Mouse (Mus musculus): Measurements from ENCODE around the gene Tsc1. TPM values are rescaled to one million over a fixed set of nuclear protein-coding genes. Genes with fewer than 3 reads are reported as not detected.

Tsc1 gene
- polyA plus RNA-seq, 1 experiment from 2014 or later = 21.4 TPM

DNA sequence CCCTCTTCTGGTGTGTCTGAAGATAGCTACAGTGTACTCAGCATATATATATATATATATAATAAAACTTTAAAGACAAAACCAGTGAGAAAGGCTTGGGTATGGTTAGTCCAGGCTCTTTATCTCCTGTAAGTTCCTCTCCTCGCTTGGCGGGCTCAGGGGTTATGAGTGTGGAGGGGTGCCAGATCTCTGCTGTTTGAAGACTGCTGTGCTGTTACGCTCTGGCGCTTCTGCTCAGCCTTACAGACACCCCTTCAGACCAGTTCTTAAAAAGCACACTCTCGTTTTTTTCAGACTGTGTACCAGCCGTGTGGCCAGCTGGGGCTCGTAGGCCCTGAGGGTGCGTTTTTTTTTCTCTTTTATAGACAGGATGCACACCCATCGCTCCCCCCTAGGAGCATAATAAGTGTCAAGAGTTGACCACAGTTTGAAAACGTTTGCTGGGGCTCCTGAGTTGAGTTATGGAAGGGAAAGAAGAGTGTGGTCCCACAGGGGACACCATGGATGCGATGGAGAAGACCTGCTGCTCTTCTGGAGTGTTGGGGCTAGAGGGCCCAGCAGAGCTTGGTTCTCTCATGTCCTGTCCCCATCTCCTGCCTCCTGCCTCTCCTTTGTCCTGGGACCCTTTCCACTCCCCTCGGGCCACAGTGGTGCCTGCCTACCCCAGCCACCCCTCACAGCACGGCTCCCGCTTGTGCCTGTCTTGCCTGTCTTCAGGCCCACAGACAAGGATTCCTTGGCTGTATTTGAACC, 35.1 kb upstream of the Tsc1 start:
- 71% methylated on average over 14 of the region's 14 CpGs for whole genome bisulfite sequencing
- H3K27me3 ChIP-seq (replicated peaks; ENCODE audit: low read depth, poor library complexity, severe bottlenecking) = no peaks in the 10 kb centered on the region
- no peak overlapping the region for H3K27ac ChIP-seq (replicated peaks)

DNA sequence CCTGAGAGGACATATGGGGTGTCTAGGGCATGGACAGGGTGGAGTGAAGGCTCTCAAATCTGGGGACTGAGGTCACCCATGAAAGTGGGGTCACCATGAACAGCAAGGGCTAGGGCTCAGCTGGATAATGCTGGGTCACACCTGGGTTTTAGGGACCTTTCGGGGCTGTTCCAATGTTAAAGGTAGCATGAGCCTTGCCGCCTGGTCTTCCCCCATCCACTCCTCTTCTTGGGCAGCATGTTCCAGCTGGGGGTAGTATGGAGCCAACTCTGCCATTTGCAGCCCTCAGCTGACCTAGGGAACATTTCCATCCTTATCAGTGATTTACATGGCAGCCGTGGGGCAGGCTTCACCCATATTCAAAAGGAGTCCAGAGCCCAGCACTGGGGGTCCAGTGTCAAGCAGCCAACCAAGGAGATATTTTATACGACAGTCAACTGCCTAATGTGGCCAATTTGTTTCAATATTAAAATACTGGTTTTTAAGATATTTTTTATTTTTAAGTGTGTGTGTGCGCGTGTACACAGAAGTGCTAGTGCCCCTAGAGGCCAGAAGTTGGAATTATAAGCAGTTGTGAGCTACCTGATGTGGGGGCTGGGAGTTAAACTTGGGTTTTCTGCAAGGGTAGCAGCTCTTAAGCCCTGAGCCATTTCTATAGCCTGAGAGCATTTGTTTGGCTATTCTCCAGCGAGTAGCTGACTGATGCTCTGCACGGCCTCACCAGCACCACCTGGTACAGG, 34.3 kb upstream of the Tsc1 start:
- Histone ChIP-seq H3K4me1 (peaks cover 36% of the 10 kb centered on the region), H3K4me3 (no peak overlapping the region), H3K9me3 (no peaks in the 10 kb centered on the region), H3K36me3 (replicated peaks) (no peaks in the 10 kb centered on the region), H3K27me3 (replicated peaks; ENCODE audit: low read depth, poor library complexity, severe bottlenecking) (no peaks in the 10 kb centered on the region), H3K27ac (replicated peaks) (no peak overlapping the region)
- DNase-seq (ENCODE audit: low spot score) = no peak
- WGBS = 66% methylated on average over 8 of the region's 8 CpGs

More for the DNA sequence above, 35.1 kb upstream of the Tsc1 start:
- Histone ChIP-seq H3K4me3 (no peak overlapping the region), H3K9me3 (no peaks in the 10 kb centered on the region), H3K36me3 (replicated peaks) (no peaks in the 10 kb centered on the region), H3K4me1 (peaks cover 31% of the 10 kb centered on the region)
- no peak for DNase-seq (ENCODE audit: low spot score)

DNA sequence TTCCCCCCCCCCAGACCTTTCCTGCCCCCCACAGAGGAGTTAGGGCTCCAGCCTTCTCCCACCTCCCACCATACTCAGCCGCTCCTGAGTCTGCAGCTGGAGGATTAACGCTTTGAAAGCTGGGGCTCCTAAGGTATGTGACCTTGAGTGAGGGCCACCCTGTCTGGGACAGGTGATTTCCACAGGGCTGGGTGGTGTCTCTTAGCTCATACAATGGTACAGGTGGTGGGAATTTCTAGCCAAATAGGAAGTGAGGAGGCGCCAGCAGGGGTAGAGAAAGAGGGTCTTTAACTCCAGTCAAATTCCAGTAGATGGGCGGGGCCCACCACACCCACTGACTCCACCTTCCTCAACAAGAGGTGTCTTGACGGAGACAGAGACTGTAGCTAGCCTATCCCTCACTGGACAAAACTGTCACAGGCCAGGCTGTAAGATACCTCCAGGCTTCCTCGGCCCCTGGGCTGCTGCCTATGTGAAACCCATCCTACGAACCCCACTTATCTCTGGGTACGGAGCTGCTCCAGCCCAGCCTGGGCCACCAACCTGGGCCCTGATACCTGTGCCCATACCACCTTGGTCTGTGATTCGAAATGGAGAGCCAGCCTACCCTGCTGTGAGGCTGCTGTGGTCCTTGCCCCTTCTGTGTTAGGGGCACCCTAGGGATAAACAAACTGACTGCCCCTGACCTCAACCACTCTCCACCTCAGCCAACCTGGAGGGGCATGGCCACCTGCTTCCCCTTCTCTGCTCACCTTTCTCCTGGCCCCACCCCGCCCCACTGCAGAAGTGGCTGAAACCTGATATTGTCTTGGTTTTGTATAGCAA, 33.5 kb upstream of the Tsc1 start:
- no peaks in the 10 kb centered on the region for H3K27me3 ChIP-seq (replicated peaks; ENCODE audit: low read depth, poor library complexity, severe bottlenecking)
- 48% methylated on average over 10 of the region's 10 CpGs for WGBS
- no peak for DNase-seq (ENCODE audit: low spot score)
- no peaks in the 10 kb centered on the region for H3K9me3 ChIP-seq
- H3K4me1 ChIP-seq = peaks cover 31% of the 10 kb centered on the region
- H3K36me3 ChIP-seq (replicated peaks) = no peaks in the 10 kb centered on the region
- H3K4me3 ChIP-seq = no peak overlapping the region
- H3K27ac ChIP-seq (replicated peaks) = no peak overlapping the region

DNA sequence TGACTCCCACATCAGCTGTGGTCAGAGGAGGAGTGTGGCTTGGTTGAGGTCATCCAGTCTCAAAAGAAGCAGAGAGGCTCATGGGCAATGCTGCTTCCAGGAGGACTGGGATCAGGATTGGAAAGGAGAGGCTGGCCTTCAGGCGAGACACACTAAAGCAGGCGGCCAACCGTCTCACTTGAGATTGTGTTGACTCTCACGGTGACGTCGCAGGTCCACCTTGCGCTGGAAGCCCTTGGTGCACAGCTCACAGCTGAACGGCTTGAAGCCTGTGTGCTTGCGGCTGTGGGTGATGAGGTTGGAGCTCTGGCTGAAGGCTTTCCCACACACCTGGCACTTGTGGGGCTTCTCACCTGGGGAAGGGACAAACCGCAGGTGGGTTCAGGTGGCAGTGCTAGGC, 31.2 kb upstream of the Tsc1 start:
- Histone ChIP-seq H3K4me3 (no peak overlapping the region), H3K4me1 (peaks cover 31% of the 10 kb centered on the region), H3K27ac (replicated peaks) (no peak overlapping the region), H3K9me3 (no peaks in the 10 kb centered on the region), H3K27me3 (replicated peaks; ENCODE audit: low read depth, poor library complexity, severe bottlenecking) (no peaks in the 10 kb centered on the region; the same call in 1 of the 2 replicates), H3K36me3 (replicated peaks) (no peaks in the 10 kb centered on the region)
- 92% methylated on average over 10 of the region's 10 CpGs for WGBS
- DNase-seq (ENCODE audit: low spot score) = no peak

DNA sequence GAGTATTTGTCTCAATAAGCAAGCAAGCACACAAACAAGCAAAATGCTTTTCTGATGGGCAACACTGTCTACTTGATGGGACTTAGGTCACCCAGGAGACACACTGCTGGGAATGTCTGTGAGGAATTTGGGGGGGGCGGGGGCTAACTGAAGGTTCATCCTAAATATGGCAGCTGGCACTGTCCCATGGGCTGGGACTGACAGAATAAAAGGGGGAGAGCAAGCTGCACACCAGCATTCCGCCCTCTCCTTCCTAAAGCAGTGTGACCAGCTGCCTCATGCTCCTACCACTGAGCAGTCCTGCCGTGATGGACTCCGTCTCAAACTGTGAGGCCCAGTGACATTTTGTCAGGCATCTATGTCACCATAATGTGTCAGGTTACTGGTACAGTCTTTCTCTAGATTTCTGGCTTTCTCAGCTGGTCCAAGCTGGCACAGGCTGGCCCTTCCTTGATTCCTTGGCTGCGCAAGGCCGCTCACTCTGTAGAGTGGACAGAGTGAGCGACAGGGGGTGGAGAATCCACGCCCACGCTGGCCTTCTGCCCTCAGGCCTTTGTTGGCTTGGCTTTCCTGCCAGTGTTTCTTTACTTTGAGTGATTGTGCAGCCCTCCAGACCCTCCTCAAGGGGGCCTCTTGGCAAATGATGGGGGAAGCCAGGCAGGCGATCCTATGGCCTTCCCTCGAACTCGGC, 30.2 kb upstream of the Tsc1 start:
- no peaks in the 10 kb centered on the region; the same call in 1 of the 2 replicates for H3K27me3 ChIP-seq (replicated peaks; ENCODE audit: low read depth, poor library complexity, severe bottlenecking)
- no peaks in the 10 kb centered on the region for H3K36me3 ChIP-seq (replicated peaks)
- H3K9me3 ChIP-seq = no peaks in the 10 kb centered on the region
- H3K4me3 ChIP-seq = no peak overlapping the region
- 73% methylated on average over 12 of the region's 12 CpGs for WGBS
- peaks cover 31% of the 10 kb centered on the region for H3K4me1 ChIP-seq
- no peak overlapping the region for H3K27ac ChIP-seq (replicated peaks)
- no peak for DNase-seq (ENCODE audit: low spot score)

DNA sequence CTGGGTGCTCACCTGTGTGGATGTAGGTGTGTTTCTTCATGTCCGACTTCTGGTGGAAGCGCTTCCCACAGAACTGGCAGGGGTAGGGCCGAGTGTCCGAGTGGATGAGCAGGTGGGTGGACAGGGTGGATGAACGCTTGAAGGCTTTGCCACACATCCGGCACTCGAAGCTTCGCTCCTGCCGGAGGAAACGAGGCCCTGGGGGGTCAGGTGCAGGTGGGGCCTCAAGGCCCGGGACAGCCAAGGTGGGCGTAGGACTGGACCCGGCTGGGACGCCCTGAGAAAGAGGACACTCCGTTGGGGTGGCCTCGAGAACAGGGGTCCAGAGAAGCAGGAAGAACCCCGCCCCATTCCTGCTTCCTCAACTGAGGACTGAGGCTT, 29.6 kb upstream of the Tsc1 start:
- Histone ChIP-seq H3K27me3 (replicated peaks; ENCODE audit: low read depth, poor library complexity, severe bottlenecking) (no peaks in the 10 kb centered on the region; the same call in 1 of the 2 replicates), H3K4me1 (peaks cover 29% of the 10 kb centered on the region), H3K36me3 (replicated peaks) (no peaks in the 10 kb centered on the region), H3K4me3 (no peak overlapping the region), H3K9me3 (no peaks in the 10 kb centered on the region), H3K27ac (replicated peaks) (no peak overlapping the region)
- DNase-seq (ENCODE audit: low spot score) = no peak
- WGBS = 87% methylated on average over 17 of the region's 17 CpGs

DNA sequence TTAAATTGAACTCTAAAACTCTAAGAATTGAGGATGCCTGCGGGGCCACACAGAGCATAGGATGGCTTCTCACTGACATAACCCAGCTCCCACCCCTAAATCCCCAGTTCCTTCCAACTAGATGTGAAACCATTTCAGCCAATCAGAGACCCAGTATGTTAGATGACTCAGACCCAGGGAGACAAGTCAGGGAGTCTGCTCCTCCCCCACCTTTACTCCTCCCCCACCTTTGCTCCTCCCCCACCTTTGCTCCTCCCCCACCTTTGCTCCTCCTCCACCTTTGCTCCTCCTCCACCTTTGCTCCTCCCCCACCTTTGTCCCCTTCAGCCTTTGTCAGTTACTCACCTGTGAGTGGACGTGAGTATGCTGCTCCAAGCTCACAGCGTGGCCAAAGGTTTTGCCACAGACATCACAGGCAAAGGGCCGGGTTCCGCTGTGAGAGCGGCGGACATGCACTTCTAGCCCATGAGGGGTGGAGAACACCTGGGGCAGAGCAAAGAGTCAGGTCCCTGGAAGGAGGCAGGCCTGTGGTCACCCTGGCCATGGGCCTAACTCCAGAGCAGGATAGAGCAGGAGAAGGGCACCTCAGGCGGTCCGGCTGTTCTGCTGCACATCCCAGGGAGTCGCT, 28.5 kb upstream of the Tsc1 start:
- no peak overlapping the region for H3K27ac ChIP-seq (replicated peaks)
- DNase-seq (ENCODE audit: low spot score) = no peak
- peaks cover 6% of the 10 kb centered on the region; the same call in 1 of the 2 replicates for H3K27me3 ChIP-seq (replicated peaks; ENCODE audit: low read depth, poor library complexity, severe bottlenecking)
- no peak overlapping the region for H3K4me3 ChIP-seq
- WGBS = 63% methylated on average over 10 of the region's 10 CpGs
- no peaks in the 10 kb centered on the region for H3K36me3 ChIP-seq (replicated peaks)
- H3K4me1 ChIP-seq = peaks cover 20% of the 10 kb centered on the region
- H3K9me3 ChIP-seq = no peaks in the 10 kb centered on the region

DNA sequence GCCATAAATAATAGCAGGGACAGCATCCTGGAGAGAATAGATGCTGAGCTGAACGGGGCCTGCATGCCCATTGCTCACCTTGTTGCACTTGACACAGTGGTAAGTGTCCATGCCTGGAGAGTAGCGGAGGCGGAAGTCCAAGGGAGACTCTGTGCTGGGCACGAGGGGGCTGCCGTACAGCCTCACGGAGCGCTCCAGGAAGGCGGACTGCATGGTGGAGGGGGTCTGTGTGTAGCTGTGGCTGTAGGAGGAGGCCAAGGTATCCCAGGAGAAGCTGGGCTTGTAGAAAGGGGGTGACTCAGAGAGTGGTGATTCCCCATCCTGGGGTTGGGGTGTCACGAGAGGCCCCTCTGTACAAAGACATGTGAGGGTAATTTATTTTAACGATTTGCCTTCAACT, 27.4 kb upstream of the Tsc1 start:
- 93% methylated on average over 10 of the region's 10 CpGs for WGBS
- Histone ChIP-seq H3K9me3 (no peaks in the 10 kb centered on the region), H3K4me3 (no peak overlapping the region)

DNA sequence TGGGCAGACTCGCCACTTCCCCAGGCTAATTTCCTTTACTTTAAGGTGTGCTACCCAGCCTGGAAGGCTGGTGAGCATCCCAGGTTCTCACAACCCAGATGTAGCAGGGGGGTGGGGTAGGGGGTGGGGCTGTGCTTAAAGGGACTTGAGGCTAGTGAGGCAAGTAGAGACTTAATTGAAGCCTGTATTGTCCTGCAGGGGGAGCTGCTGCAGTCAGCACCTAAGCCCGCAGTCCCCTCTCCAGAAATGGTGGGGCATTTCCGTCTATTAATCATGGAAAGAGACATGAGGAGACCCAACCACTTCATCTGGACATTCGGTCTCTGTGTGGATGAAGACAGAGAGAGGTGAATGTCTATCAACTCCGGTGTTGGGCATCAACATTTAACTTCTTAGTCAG, 24.7 kb upstream of the Tsc1 start:
- DNase-seq (ENCODE audit: low spot score) = no peak
- H3K27ac ChIP-seq (replicated peaks) = no peak overlapping the region
- no peak overlapping the region for H3K4me3 ChIP-seq
- H3K9me3 ChIP-seq = no peaks in the 10 kb centered on the region
- H3K36me3 ChIP-seq (replicated peaks) = no peaks in the 10 kb centered on the region
- WGBS = 32% methylated on average over 5 of the region's 5 CpGs
- peaks cover 10% of the 10 kb centered on the region for H3K4me1 ChIP-seq
- peaks cover 39% of the 10 kb centered on the region for H3K27me3 ChIP-seq (replicated peaks; ENCODE audit: low read depth, poor library complexity, severe bottlenecking)

More for the DNA sequence above, 27.4 kb upstream of the Tsc1 start:
- Histone ChIP-seq H3K4me1 (peaks cover 16% of the 10 kb centered on the region), H3K27me3 (replicated peaks; ENCODE audit: low read depth, poor library complexity, severe bottlenecking) (peaks cover 14% of the 10 kb centered on the region), H3K27ac (replicated peaks) (no peak overlapping the region), H3K36me3 (replicated peaks) (no peaks in the 10 kb centered on the region)
- DNase-seq (ENCODE audit: low spot score) = no peak

DNA sequence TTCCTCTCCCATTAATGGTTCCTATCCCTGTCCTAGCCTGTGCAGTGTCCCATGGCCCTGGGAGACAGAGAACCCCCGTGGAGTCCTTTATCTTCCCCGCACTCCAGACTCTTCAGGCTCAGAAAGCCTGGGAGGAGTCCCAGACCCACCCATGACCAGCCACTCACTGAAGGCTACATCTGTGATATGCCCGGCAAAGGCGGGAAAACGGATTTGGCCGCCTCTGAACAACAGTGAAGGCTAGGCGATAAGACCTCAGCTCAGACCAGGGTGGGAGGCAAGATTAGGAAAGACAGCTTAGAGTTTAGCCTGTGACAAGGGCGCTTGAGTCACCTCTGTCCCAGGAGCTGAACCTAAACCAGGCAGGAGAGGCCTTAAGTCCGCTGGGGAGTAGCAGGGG, 24.2 kb upstream of the Tsc1 start:
- Histone ChIP-seq H3K4me1 (peaks cover 10% of the 10 kb centered on the region), H3K9me3 (no peaks in the 10 kb centered on the region), H3K4me3 (no peak overlapping the region), H3K27me3 (replicated peaks; ENCODE audit: low read depth, poor library complexity, severe bottlenecking) (peaks cover 44% of the 10 kb centered on the region), H3K36me3 (replicated peaks) (no peaks in the 10 kb centered on the region), H3K27ac (replicated peaks) (no peak overlapping the region)
- 78% methylated on average over 9 of the region's 9 CpGs for whole genome bisulfite sequencing
- DNase-seq (ENCODE audit: low spot score) = no peak

DNA sequence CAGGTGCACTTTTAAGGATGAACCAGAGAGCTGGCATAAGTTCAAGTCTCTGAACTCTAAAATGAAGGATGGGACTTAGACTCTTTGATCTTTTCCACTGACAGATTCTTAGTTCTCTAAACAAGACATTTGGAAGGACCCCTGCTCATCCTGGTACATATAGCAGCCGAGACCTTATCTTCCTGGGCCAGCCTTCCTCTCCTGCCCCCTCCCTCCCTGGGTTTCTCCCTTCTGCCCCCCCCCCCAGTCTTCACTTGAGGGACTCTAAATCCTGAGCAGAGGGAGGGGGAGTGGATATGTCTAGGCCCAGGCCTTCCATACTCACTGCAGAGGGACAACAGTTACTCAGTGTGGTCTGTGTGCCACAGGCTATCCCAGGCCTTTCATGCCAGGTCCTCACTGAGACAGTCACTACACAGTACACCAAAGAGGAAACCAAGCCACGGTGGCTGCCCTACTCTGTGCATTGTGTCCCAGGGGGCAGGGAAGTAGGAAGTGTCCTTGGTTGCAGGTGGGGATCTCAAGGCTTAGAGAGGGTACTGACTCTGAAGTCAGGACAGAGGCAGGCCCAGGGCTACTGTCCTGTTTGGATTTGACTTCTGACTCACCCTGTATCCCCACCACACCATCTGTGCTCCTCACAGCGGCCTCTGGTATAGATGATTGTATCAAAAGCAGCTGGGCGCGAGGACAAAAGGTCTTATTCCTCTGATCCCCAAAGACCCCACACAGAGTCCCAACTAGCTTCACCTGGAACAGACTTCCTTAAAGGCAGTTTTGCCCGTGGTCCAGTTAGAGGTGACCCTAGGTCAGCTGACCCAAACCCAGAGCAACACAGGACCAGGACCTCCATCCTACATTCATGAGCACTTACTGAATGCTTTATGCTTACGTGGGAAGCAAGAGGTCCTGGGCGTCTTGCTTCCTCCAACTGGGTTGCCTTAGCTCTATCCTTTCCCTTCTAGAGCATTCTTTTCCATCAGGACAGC, 23.2 kb upstream of the Tsc1 start:
- H3K36me3 ChIP-seq (replicated peaks) = no peaks in the 10 kb centered on the region
- H3K27ac ChIP-seq (replicated peaks) = no peak overlapping the region
- H3K9me3 ChIP-seq = no peaks in the 10 kb centered on the region
- peaks cover 13% of the 10 kb centered on the region for H3K4me1 ChIP-seq
- DNase-seq (ENCODE audit: low spot score) = no peak
- WGBS = 81% methylated on average over 8 of the region's 8 CpGs
- peaks cover 53% of the 10 kb centered on the region for H3K27me3 ChIP-seq (replicated peaks; ENCODE audit: low read depth, poor library complexity, severe bottlenecking)
- no peak overlapping the region for H3K4me3 ChIP-seq

All from embryonic facial prominence, embryonic 10.5 days (tissue).